Mouse (Mus musculus) testis, adult 2 months (tissue): Measurements from ENCODE around the gene Gm14406.
"Not testable (repeated sequence)": the region's sequence is repeated elsewhere in the genome, so short reads cannot be mapped to it uniquely, and the experiment has no call there.

Experiments used
- CTCF ChIP-seq: fragments of 200-500 bp; IDR thresholded peaks from 2 replicates; pipeline ENCODE4 v1.5.1; 2012; ENCODE audit warnings: low read depth, mild to moderate bottlenecking, inconsistent platforms, low read length, moderate library complexity; ENCODE audit not compliant: control insufficient read depth, insufficient read depth, insufficient replicate concordance
- POLR2A ChIP-seq: fragments of 200-500 bp; IDR thresholded peaks from 2 replicates; pipeline ENCODE4 v1.6.1; 2012; ENCODE audit warnings: low read depth, mild to moderate bottlenecking, inconsistent platforms, low read length, moderate library complexity; ENCODE audit not compliant: control insufficient read depth

- TF ChIP-seq POLR2A, CTCF: not testable (repeated sequence)
Observed at GRCm38 (mm10) chr2:177537141-177537540, 40.9 kb downstream of the Gm14406 start.
